8 mouse cellular contexts compared by ENCODE assay signal in genomic region chr2:150608087-150608799, GRCm38 (mm10). TPM values are rescaled to one million over a fixed set of nuclear protein-coding genes. Genes with fewer than 3 reads are reported as not detected.
DNase-seq lines count a peak whose midpoint lies in the region; ATAC-seq and TF ChIP-seq lines count a peak whose summit lies in the region.

Gene Apmap (minus strand): TSS chr2:150608567.

- TF ChIP-seq POLR2A in bone marrow, adult 2 months (IDR thresholded peaks at IDR 0.05; ENCODE audit: borderline replicate concordance, control insufficient read depth, low read depth, low read length), result peak; percentile 83; the same call in 1 of the 2 replicates

- H3K27me3 ChIP-seq in embryonic facial prominence, embryonic 15.5 days, result no peaks in the 10 kb centered on the region
- H3K27me3 ChIP-seq in kidney, embryonic 14.5 days (ENCODE audit: control insufficient read depth, insufficient read depth, low read length), result no peaks in the 10 kb centered on the region
- no peaks in the 10 kb centered on the region for H3K27me3 ChIP-seq in limb, embryonic 15.5 days

- H3K27ac ChIP-seq in bone marrow, adult 2 months (ENCODE audit: control insufficient read depth, insufficient read depth, low read depth, low read length, poor library complexity), result peak within 1 kb of the TSS; percentile 77
- peak within 1 kb of the TSS; percentile 69 for H3K27ac ChIP-seq in embryonic facial prominence, embryonic 15.5 days (replicated peaks)
- H3K27ac ChIP-seq in kidney, embryonic 14.5 days (ENCODE audit: low read depth, low read length), result no peak within 1 kb of the TSS
- peak within 1 kb of the TSS; percentile 75 for H3K27ac ChIP-seq in limb, embryonic 15.5 days

- H3K4me1 ChIP-seq in bone marrow, adult 2 months (ENCODE audit: control insufficient read depth, insufficient read depth, low read length), result peaks cover 3% of the 10 kb centered on the region
- peaks cover 12% of the 10 kb centered on the region for H3K4me1 ChIP-seq in embryonic facial prominence, embryonic 15.5 days
- H3K4me1 ChIP-seq in kidney, embryonic 14.5 days (ENCODE audit: control insufficient read depth, insufficient read depth, low read length), result no peaks in the 10 kb centered on the region
- H3K4me1 ChIP-seq in limb, embryonic 15.5 days, result peaks cover 13% of the 10 kb centered on the region

- ATAC-seq in embryonic facial prominence, embryonic 15.5 days (ENCODE audit: insufficient number of reproducible peaks, low FRiP score, low TSS enrichment, low read depth), result peak; percentile 95
- ATAC-seq in kidney, embryonic 14.5 days (ENCODE audit: low FRiP score, low TSS enrichment), result peak; percentile 99
- ATAC-seq in limb, embryonic 15.5 days (ENCODE audit: insufficient number of reproducible peaks, low FRiP score, low TSS enrichment, low read depth), result peak; percentile 95

- WGBS in bone marrow, adult 2 months, result under 1% methylated on average over 42 of the region's 42 CpGs
- WGBS in embryonic facial prominence, embryonic 15.5 days, result under 1% methylated on average over 42 of the region's 42 CpGs
- under 1% methylated on average over 42 of the region's 42 CpGs for WGBS in kidney, embryonic 14.5 days
- under 1% methylated on average over 42 of the region's 42 CpGs for WGBS in limb, embryonic 15.5 days

- H3K4me2 ChIP-seq in embryonic facial prominence, embryonic 15.5 days (replicated peaks), result peak within 1 kb of the TSS; percentile 67
- H3K4me2 ChIP-seq in kidney, embryonic 14.5 days (replicated peaks; ENCODE audit: low read depth, low read length), result peak within 1 kb of the TSS; percentile 75
- peak within 1 kb of the TSS; percentile 87 for H3K4me2 ChIP-seq in limb, embryonic 15.5 days

- peak within 1 kb of the TSS; percentile 88 for H3K9ac ChIP-seq in embryonic facial prominence, embryonic 15.5 days
- H3K9ac ChIP-seq in kidney, embryonic 14.5 days (ENCODE audit: low read depth, low read length), result peak within 1 kb of the TSS; percentile 76
- H3K9ac ChIP-seq in limb, embryonic 15.5 days, result peak within 1 kb of the TSS; percentile 82

- peak; percentile 97 for DNase-seq in 416B (ENCODE audit: low read depth)
- DNase-seq in heart, adult 9 months (ENCODE audit: low spot score in 2 of 2), result peak; percentile 92 to 96
- DNase-seq in monocyte, adult 2 months (ENCODE audit: low read depth in 1 of 2, low spot score in 2 of 2), result peak; percentile 85 to 91
- DNase-seq in spleen, postnatal 36 days (ENCODE audit: low spot score in 2 of 2), result peak; percentile 95 to 96

- TF ChIP-seq CTCF in bone marrow, adult 2 months (IDR thresholded peaks at IDR 0.05; ENCODE audit: control insufficient read depth, insufficient read depth, low read length), result peak; percentile 37; the same call in 1 of the 2 replicates

- H3K36me3 ChIP-seq in embryonic facial prominence, embryonic 15.5 days, result no peaks in the 10 kb centered on the region
- H3K36me3 ChIP-seq in kidney, embryonic 14.5 days (ENCODE audit: control insufficient read depth, insufficient read depth, low read length), result no peaks in the 10 kb centered on the region
- no peaks in the 10 kb centered on the region for H3K36me3 ChIP-seq in limb, embryonic 15.5 days

- H3K4me3 ChIP-seq in bone marrow, adult 2 months (replicated peaks; ENCODE audit: control insufficient read depth, low read depth, low read length), result peak within 1 kb of the TSS; percentile 96
- peak within 1 kb of the TSS; percentile 96 for H3K4me3 ChIP-seq in embryonic facial prominence, embryonic 15.5 days (replicated peaks)
- H3K4me3 ChIP-seq in kidney, embryonic 14.5 days (ENCODE audit: low read length), result peak within 1 kb of the TSS; percentile 90
- peak within 1 kb of the TSS; percentile 95 for H3K4me3 ChIP-seq in limb, embryonic 15.5 days

- H3K9me3 ChIP-seq in embryonic facial prominence, embryonic 15.5 days (replicated peaks), result no peaks in the 10 kb centered on the region
- H3K9me3 ChIP-seq in kidney, embryonic 14.5 days (ENCODE audit: control insufficient read depth, low read length), result no peaks in the 10 kb centered on the region
- no peaks in the 10 kb centered on the region for H3K9me3 ChIP-seq in limb, embryonic 15.5 days

RNA-seq across cellular contexts. Expression of gene Apmap, which starts in this region (rescaled TPM):
- 10.7 and 18.0 TPM in 2 replicates for polyA plus RNA-seq in bone marrow, adult 2 months (2011; ENCODE audit: insufficient read depth, insufficient read length, low replicate concordance, missing spikeins)
- 37.1 and 37.4 TPM in 2 replicates for polyA plus RNA-seq in embryonic facial prominence, embryonic 15.5 days (2015; fragmentation: Nextera tagmentation; extraction: Ambion mirVana)
- 31.9 and 41.3 TPM in 2 replicates for polyA plus RNA-seq in kidney, embryonic 14.5 days (2014; fragmentation: Nextera tagmentation; extraction: Ambion mirVana)
- 33.1 and 36.8 TPM in 2 replicates for polyA plus RNA-seq in limb, embryonic 15.5 days (2015; fragmentation: Nextera tagmentation; extraction: Ambion mirVana)
